Mouse (Mus musculus) thymus, postnatal 14 days (tissue): Measurements from ENCODE around the gene Ccr7.

Experiments
- DNase-seq: peaks from one replicate; pipeline ENCODE4 v3.0.0; 2021

Ccr7 gene

GRCm38 (mm10) chr11:99154987-99155641 is at the start of gene Ccr7:
Gene Ccr7, minus strand, starts transcription at chr11:99155077.
- peak; percentile 86 for DNase-seq

GRCm38 (mm10) chr11:99189154-99189582 is 34.3 kb upstream of the Ccr7 start:
- peak; percentile 73 for DNase-seq

- no peak for DNase-seq
These were observed 32.5 kb upstream of the Ccr7 start for GRCm38 (mm10) chr11:99187348-99187747.

DNA sequence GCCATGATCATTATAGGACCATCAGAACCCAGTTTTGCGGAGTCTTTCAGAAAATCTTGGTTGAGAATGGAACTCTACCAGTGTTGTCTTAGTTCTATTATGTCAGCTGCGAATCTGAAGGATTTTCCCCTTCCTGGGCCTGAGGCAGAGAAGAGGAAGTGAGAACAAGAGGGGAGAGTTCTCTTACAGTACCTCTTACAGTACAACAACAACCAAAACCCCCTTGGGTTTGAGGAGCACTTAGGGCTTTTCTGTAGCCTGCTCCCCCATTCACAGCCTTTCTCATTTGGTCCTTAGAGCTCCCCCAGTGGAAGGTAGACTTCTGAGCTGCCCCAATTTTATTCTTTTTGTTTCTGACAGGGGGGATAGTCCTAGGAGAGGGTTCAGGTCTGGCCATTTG is 32.0 kb upstream of the Ccr7 start:
- DNase-seq, result no peak

GRCm38 (mm10) chr11:99182575-99182974 is 27.7 kb upstream of the Ccr7 start:
- no peak for DNase-seq

DNA sequence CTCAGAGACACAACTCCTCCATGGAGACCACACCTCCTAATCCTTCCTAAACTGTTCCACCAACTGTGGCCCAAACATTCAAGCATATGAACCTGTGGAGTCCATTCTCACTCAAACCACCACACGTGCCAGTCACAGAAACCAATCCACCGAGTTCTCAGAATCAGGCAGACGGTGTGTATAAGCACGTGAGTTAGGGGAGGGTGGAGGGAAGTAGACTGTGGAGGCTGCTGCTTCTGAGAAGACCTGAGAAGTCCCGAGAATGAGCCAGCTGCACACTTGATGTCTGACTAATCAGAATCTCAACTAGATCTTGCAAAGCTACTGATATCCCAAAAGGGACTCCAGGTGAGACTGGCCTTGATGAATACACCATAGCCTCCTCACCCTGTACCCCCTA is 25.2 kb upstream of the Ccr7 start:
- no peak for DNase-seq

- no peak for DNase-seq
These were observed 23.0 kb upstream of the Ccr7 start for GRCm38 (mm10) chr11:99177925-99178198.

DNA sequence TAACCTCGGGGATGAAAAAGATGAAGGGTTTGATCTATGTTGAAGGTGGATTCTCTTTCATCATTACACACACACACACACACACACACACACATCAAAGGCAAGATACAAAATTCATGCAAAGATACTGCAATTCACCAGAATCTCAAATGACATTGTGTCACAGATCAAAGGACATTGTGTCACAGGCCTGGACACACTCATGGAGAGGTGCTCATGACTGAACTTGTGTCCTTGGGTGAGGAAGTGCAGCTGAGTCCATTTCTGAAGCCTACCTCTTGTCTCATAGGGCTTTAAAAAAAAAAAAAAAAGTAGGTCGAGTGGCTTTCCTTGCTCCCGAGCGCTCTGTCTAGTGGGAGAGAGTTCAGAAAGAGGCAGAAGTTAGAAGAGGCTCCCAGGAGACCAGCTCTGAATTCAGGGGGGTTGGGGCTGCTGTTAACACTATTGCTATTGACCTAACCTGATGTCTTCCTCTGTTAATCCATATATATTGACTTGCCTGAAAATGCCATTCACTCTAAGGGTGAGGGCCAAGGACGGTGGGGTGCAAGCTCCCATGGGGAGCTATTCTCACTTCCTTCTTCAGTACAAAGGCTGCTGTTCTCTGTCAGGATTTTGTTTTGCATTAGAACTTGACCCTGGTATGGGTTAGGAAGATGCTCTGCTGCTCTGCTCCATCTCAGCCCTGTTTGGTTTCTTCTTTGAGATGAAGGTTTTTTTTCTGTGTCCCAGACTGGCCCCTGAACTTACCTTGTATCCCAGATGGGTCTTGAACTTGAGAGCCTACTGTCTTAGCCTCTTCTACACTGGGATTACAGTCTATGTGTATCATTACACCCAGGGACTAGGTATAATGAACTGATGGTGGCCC is 22.4 kb upstream of the Ccr7 start:
- no peak for DNase-seq

- no peak for DNase-seq
These were observed 17.1 kb upstream of the Ccr7 start for GRCm38 (mm10) chr11:99172002-99172401.

- no peak for DNase-seq
These were observed 16.6 kb upstream of the Ccr7 start for GRCm38 (mm10) chr11:99171442-99171841.

DNA sequence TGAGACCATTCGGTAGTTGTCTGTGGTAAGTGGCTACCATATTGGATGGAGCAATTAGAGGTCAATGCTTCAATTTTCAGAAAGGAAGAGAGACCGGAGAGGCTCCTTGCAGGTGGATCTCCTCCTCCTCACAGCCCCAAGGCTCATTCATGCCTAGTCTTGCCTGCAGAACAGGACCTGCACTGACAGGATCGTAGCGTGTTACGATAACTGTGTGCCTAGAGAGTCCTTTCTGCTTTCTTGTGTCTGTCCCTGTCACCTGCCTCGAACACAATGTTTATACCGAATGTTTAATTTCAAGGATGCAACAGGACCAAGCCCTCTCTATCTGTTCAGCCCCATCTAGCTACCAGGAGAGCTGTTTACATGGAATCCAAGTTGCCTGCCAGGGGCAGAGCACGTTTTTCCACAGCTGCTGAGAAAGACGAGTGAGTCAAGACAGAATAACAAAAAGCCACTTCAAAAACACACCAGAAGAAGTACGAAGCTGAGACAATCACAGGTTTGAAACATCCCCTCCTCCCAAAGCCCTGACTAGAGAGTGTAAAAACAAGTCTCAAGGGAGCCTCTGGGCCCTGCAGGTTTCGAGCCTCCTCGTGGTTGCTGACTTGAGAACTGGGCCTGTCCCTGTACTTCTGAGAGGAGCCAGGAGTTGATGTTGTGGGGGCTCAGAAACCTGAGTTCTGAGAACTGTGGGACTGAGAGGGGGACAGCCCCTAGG is 15.8 kb upstream of the Ccr7 start:
- DNase-seq, result peak; percentile 69

GRCm38 (mm10) chr11:99170005-99170404 is 15.1 kb upstream of the Ccr7 start:
- no peak for DNase-seq

DNA sequence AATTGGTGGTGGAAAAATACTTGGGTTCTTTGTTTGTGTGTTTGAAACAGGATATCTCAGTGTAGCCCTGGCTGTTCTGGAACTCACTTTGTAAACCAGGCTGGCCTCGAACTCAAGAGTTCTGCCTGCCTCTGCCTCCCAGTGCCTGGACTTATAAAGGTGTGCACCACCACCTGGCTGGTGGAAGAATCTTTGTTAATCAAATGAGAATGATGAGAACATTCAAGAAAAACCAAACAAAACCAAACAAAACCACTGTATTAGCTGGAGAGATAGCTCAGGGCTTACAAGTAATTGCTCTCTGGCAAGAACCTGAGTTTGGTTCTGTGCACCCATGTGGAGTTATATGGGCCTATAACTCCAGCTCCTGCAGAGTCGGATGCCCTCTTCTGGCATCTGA is 14.6 kb upstream of the Ccr7 start:
- no peak for DNase-seq

- no peak for DNase-seq
These were observed 13.2 kb upstream of the Ccr7 start for GRCm38 (mm10) chr11:99168030-99168474.

GRCm38 (mm10) chr11:99167576-99167975 is 12.7 kb upstream of the Ccr7 start:
- DNase-seq, result no peak

- DNase-seq, result peak; percentile 57
These were observed 11.4 kb upstream of the Ccr7 start for GRCm38 (mm10) chr11:99166241-99166640.

GRCm38 (mm10) chr11:99165031-99165752 is 10.3 kb upstream of the Ccr7 start:
- DNase-seq, result no peak

- DNase-seq, result peak; percentile 84
These were observed 8.3 kb upstream of the Ccr7 start for GRCm38 (mm10) chr11:99162972-99163686.

DNA sequence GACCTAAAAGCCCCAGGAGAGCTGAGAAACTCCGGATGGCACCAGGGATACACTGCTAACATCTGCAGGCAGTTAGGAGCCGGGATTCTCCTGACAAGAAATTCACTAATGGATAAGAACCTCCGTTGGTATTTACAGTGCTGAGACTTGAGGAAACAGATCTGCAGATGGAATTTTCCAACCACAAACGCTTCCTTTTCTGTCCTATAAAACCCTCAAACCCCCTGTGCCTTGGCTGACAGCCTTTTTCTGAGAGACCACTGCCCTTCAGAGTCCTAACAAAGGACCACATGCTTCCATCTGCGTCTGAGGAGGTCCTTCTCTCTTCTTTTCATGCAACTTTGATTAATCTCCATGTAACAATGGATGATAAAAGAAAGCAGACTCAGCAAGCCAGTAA is 6.8 kb upstream of the Ccr7 start:
- DNase-seq, result no peak

DNA sequence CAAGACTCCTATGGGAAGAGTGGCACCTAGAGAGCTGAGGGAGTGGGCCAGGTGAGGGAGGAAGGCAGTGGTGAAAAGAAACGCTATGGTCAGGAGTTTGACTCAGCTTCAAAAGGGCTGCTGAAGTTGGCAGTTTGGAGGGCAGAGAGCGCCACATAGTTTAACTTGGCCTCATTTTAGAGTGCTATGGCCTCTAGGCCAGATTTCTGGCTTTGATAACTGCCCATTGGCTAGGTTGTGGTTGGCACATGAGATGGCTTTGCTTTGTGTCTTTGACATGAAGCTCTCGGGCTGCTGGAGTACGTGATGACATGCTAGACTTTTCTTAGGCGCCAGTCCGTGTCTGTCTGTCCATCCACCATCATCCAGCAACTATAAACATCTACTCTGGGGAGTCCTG is 5.4 kb upstream of the Ccr7 start:
- DNase-seq, result no peak

DNA sequence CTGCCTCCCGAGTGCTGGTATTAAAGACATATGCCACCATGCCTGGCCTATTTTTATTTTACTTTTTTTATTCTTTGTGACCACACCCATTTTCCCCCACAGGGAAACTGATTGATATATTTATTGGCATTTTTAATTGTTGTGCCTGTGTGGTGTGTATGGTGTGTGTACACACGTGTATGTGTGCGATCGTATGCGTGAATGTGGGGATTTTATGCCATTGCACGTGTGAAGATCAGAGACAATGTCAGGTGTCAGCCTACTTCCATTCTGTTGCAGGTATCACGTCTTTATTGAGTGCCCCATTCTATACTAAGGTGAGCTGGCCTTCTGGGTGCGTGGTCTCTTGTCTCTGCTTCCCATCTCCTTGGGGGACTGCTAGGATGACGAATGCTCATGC is 940 bp upstream of the Ccr7 start:
- no peak for DNase-seq
